Mouse (Mus musculus) liver, postnatal 0 days (tissue): Measurements from ENCODE around the gene Tmem63a.

Experiments
- CTCF ChIP-seq: sonication (generic); IDR thresholded peaks from 2 replicates; pipeline ENCODE4 v1.5.1; 2016; ENCODE audit warnings: antibody characterized with exemption, low read depth
- EP300 ChIP-seq: IDR thresholded peaks from 2 replicates; pipeline ENCODE4 v1.6.1; 2016; ENCODE audit warnings: antibody characterized with exemption, low read depth, mild to moderate bottlenecking

GRCm38 (mm10) chr1:180966542-180966941 lies 24.4 kb downstream of the Tmem63a start:
- TF ChIP-seq EP300 (no peak), CTCF (no peak)
